8 mouse cellular contexts compared by ENCODE assay signal in the genomic region with DNA sequence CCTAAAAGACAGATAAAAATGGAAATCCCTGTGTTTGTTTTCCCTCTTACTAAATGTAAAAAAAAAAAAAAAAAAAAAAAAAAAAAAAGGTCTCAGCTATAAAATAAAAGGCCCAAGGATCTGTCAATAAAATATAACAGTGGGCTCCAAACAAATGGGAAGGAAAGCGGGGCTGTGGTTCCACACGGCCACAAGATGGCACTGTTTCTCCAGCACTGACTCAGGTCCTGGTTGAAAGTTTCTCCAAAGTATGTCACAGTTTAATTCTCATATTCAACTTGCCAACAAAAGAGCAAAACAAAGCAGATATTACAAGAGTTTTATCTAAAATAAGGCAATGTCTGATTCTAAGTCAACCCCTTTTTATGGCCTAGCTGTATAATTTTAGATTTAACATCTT. TPM values are rescaled to one million over a fixed set of nuclear protein-coding genes. Genes with fewer than 3 reads are reported as not detected.
DNase-seq lines count a peak whose midpoint lies in the region; TF ChIP-seq lines count a peak whose summit lies in the region.

No protein-coding gene starts in this region.

- H3K9me3 ChIP-seq in E14TG2a.4 (ENCODE audit: low read length) = no peaks in the 10 kb centered on the region

- no peaks in the 10 kb centered on the region for H3K36me3 ChIP-seq in E14TG2a.4 (ENCODE audit: insufficient read depth, low read length)

- no peak overlapping the region for H3K27ac ChIP-seq in layer of hippocampus, adult 2 months

- DNase-seq in adrenal gland, adult 18-20 months (ENCODE audit: low spot score in 2 of 2) = peak; percentile 62 to 70
- peak; percentile 88 for DNase-seq in embryo, embryonic 10 days (ENCODE audit: low spot score)
- peak; percentile 35 to 58 for DNase-seq in gastrocnemius, postnatal 4 days (ENCODE audit: low spot score in 2 of 2)
- peak; percentile 52 to 75 for DNase-seq in layer of hippocampus, adult 2 months (ENCODE audit: low spot score in 2 of 2)
- peak; percentile 82 for DNase-seq in lung, postnatal 14 days
- DNase-seq in retina, postnatal 1 day = peak; percentile 73
- DNase-seq in urinary bladder, postnatal 14 days (ENCODE audit: low spot score) = peak; percentile 73

- H3K27me3 ChIP-seq in E14TG2a.4 (ENCODE audit: insufficient read depth, low read length) = no peaks in the 10 kb centered on the region

- H3K4me1 ChIP-seq in E14TG2a.4 (replicated peaks; ENCODE audit: low read depth, low read length) = no peaks in the 10 kb centered on the region

- peak; percentile 86 for TF ChIP-seq CTCF in E14TG2a.4 (conservative IDR thresholded peaks at IDR 0.05; ENCODE audit: low read length)
- TF ChIP-seq CTCF in layer of hippocampus, adult 2 months (conservative IDR thresholded peaks at IDR 0.05) = peak; percentile 94

- H3K4me3 ChIP-seq in E14TG2a.4 (replicated peaks; ENCODE audit: low read length) = no peak overlapping the region
- no peak overlapping the region for H3K4me3 ChIP-seq in layer of hippocampus, adult 2 months

RNA-seq across cellular contexts. Expression of gene Fas, which starts 43.8 kb away (rescaled TPM):
- total RNA-seq in adrenal gland, adult 18-20 months (2021) = 10 to 100 TPM in 1 of 2 experiments, 1 to 10 TPM in 1; 8.5 to 10.7 TPM
- 1 to 10 TPM; 2.3 to 3.8 TPM for total RNA-seq in gastrocnemius, postnatal 4 days (2021)
- 1 to 10 TPM; 1.5 to 2.9 TPM for total RNA-seq in layer of hippocampus, adult 2 months (2021)
